Mouse (Mus musculus) lung, postnatal 0 days (tissue): ENCODE results near the gene Mtpn. TPM values are rescaled to one million over a fixed set of nuclear protein-coding genes. Genes with fewer than 3 reads are reported as not detected.

Experiments used
- ATAC-seq: fragments of 200-750 bp; cut with Nextera tagmentation; 2 replicates; pipeline ENCODE4 v1.8.0; 2017; ENCODE audit warnings: moderate library complexity
- DNase-seq: peaks from one replicate; pipeline ENCODE4 v3.0.0-alpha.2; 2016; ENCODE audit warnings: low spot score
- H3K27ac ChIP-seq: fragments of 300-500 bp; sonication (generic); 2 replicates; pipeline ENCODE4 v1.5.1; 2014; ENCODE audit warnings: antibody characterized with exemption, mild to moderate bottlenecking, low read length, mixed read lengths
- H3K27me3 ChIP-seq: fragments of 300-500 bp; sonication (generic); replicated peaks from 2 replicates; pipeline ENCODE4 v1.6.1; 2014; ENCODE audit warnings: low read length, mixed read lengths; ENCODE audit not compliant: insufficient read depth
- H3K36me3 ChIP-seq: fragments of 300-500 bp; sonication (generic); 2 replicates; pipeline ENCODE4 v1.6.1; 2014; ENCODE audit warnings: low read length, mixed read lengths; ENCODE audit not compliant: insufficient read depth
- H3K4me1 ChIP-seq: fragments of 300-500 bp; sonication (generic); 2 replicates; pipeline ENCODE4 v1.6.1; 2014; ENCODE audit warnings: antibody characterized with exemption, low read depth, low read length, mixed read lengths; ENCODE audit not compliant: insufficient read depth
- H3K4me2 ChIP-seq: fragments of 300-500 bp; sonication (generic); replicated peaks from 2 replicates; pipeline ENCODE4 v1.6.1; 2014; ENCODE audit warnings: low read depth, mild to moderate bottlenecking, low read length, moderate library complexity, mixed read lengths
- H3K4me3 ChIP-seq: fragments of 300-500 bp; sonication (generic); 2 replicates; pipeline ENCODE4 v1.5.1; 2014; ENCODE audit warnings: low read depth, low read length
- H3K9ac ChIP-seq: fragments of 300-500 bp; sonication (generic); replicated peaks from 2 replicates; pipeline ENCODE4 v1.6.1; 2014; ENCODE audit warnings: low read depth, mild to moderate bottlenecking
- H3K9me3 ChIP-seq: fragments of 300-500 bp; sonication (generic); 2 replicates; pipeline ENCODE4 v1.6.1; 2016; ENCODE audit warnings: low read length, mixed read lengths
- CTCF ChIP-seq: IDR thresholded peaks from 2 replicates; pipeline ENCODE4 v1.5.1; 2016; ENCODE audit warnings: antibody characterized with exemption, mild to moderate bottlenecking
- EP300 ChIP-seq: IDR thresholded peaks from 2 replicates; pipeline ENCODE4 v1.6.1; 2016; ENCODE audit warnings: antibody characterized with exemption, mild to moderate bottlenecking, control low read depth
- WGBS: fragments of 180-500 bp; shearing (Covaris S2); extraction: QIAGEN DNeasy Blood & Tissue Kit; methylation state at CpG from one replicate; pipeline ENCODE4 v1.1.7; 2014; 5-methylcytosine and 5-hydroxymethylcytosine counted together
- microRNA-seq: library from miRNA; unstranded; fragments of <30 nt; microRNA quantifications from one replicate; pipeline ENCODE4, GENCODE M21; 2016
- polyA plus RNA-seq: library from polyadenylated mRNA; unstranded; fragments of >200 nt; fragmentation: Nextera tagmentation; extraction: Ambion mirVana; gene quantifications from 2 replicates; pipeline ENCODE4 v1.2.1, GENCODE M21; 2015

The Mtpn gene
- polyA plus RNA-seq, 1 experiment from 2014 or later: 79.8 TPM

- Histone ChIP-seq H3K4me1 (no peaks in the 10 kb centered on the region), H3K4me2 (no peak overlapping the region), H3K27ac (no peak overlapping the region), H3K9ac (no peak overlapping the region), H3K4me3 (no peak overlapping the region), H3K9me3 (no peaks in the 10 kb centered on the region), H3K27me3 (no peaks in the 10 kb centered on the region), H3K36me3 (no peaks in the 10 kb centered on the region)
- WGBS: 77% methylated on average over 1 of the region's 1 CpGs
- TF ChIP-seq CTCF: no peak
- no peak for TF ChIP-seq EP300
- no peak for ATAC-seq
- no peak for DNase-seq
Measured at GRCm38 (mm10) chr6:35462484-35462883, 77.2 kb downstream of the Mtpn start.

Small RNA genes lying within 50 kb of the gene (microRNA-seq; reads per million reads assigned to microRNA genes)
- not detected for gene Gm23053

Other genes with a start within 250 kb of the Mtpn start
- 0.79 and 1.0 TPM in 2 replicates for gene Slc13a4, start 231.8 kb downstream of the Mtpn start, polyA plus RNA-seq
- gene Fam180a, start 213.7 kb downstream of the Mtpn start, polyA plus RNA-seq: 3.4 and 4.4 TPM in 2 replicates